Mouse (Mus musculus) mature B cell (primary cell): Measurements from ENCODE around the gene Lca5.

Experiments
- in situ Hi-C: fragments of 300-500 bp; cut with MboI; formaldehyde crosslinking; loops from 2 replicates; pipeline ENCODE4 v1.14.3; 2019

Gene Lca5

DNA sequence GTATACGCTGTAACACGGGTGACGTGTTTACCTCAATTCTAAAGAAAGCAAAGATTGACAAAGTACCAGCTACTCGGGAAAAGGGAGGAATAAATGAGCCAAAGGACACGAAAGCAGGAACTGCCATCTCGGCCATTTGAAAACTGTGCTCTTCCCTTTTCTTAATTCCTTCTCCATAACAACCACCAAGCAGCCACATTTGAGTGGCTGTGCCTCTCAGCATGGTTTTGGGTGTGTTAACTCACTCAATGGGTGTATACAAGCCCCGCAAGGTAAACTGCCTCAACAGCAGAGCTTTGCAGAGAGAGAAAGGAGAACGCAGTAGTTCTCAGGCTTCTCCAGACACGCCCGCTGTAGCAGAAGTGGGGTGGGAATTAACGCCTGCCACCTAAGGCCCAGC is 48.9 kb downstream of the Lca5 start:
- in situ Hi-C loops = loop anchor here (25.0 kb wide), 1 partner anchor 220 kb away; no protein-coding TSS in a partner anchor

DNA sequence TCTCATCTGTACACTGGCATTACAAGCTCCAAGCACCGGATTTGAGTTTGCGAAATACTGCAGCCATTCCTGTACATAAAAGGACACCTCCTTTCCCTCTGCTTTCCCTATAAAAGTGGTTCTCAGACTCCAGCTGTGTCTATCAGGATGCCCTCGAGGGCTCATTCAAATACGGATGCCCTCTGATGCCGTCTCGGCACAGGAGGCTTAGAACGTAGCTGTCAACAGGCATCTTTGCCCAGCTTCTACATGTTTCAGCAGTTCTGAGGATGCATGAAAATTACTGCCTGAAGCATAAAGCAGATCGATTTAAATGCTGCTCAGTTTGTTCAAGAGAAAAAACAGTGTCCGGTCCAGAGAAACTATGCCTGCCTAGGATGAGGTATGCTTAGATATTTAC is 51.4 kb downstream of the Lca5 start:
- in situ Hi-C loops = loop anchor here (25.0 kb wide), 1 partner anchor 223 kb away; no protein-coding TSS in a partner anchor

DNA sequence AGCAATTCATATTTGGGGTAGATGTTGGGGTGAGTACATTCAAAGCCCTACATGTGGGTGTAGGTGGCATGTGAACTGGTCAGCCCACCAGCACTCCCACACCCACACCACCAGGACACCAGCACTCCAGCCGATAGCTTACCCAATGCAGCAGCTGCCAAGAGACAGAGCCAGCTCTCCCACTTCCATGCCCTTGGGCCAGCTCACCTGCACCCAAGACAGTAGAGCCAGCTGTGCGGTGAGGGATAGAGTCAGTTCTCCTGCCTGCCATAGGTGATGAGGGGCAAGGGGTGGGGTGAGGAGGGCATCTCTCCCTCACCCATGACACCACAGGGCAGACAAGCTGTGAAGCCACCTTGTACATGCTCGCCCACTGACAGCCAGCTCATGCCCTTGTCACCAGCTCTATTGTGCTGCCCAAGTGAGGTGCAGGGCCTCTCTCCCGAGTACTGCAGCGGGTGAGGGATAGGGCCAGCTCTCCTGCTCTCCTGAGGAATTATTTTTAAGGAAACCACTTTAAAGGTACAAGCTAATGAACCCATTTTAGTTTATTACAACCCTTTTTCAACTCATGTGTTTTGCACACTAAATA is 54.6 kb downstream of the Lca5 start:
- in situ Hi-C loops = loop anchor here (25.0 kb wide), 1 partner anchor 226 kb away; no protein-coding TSS in a partner anchor

DNA sequence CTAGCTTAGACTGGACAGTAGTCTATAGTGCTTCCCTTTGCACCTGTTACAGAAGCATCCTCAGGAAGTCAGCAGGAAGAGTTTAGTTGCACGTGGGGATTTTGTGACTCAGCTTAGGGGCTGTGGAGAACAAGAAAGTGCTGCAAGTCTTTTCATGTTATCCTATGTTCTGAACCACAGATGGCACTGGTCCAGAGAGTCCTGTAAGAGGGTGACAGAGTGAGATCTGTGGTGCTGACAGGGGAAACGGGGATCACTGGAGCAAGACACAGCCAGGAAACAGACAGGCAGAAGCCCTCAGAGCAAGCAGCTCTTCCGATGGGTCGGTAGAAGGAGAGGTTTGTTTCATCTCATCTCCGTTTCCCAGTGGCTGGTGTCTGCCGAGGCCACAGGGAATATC is 55.6 kb downstream of the Lca5 start:
- in situ Hi-C loops = loop anchor here (25.0 kb wide), 1 partner anchor 227 kb away; no protein-coding TSS in a partner anchor

DNA sequence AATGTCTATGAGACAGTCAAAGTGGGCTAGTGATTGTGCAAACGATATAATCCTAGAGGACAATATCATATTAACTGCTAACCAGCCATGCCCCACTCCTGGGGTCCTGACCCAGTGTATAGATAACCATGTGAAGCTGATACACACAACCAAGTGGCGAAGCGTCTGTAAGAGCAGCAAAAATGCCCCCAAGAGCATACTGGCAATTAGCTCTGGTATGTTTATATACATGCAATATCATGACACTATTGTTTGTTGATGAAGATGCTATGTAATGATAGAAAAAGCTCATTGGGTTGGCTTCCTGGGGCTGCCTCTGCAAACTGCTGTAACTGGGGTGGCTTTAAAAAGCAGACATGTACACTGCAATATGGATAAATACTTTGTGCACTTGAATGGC is 57.7 kb downstream of the Lca5 start:
- in situ Hi-C loops = loop anchor here (25.0 kb wide), 1 partner anchor 229 kb away; no protein-coding TSS in a partner anchor

DNA sequence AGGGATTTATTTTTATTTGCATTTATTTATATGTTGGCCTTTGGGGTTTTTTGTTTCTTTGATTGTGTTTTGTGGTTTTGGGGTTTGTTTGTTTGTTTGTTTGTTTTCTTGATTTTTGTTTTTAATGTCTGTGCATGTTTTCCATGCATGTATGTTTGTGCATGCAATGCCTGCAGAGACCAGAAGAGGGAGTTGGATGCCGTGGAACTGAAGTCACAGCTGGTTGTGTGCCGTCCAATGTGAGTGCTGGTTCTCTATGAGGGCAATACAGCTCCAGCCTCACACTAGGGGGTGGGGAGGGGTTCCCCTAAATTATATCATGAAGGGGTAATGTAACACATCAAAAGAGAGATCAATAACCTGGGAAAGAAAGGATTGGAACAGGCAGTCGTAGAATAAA is 58.2 kb downstream of the Lca5 start:
- in situ Hi-C loops = loop anchor here (25.0 kb wide), 1 partner anchor 230 kb away; no protein-coding TSS in a partner anchor

DNA sequence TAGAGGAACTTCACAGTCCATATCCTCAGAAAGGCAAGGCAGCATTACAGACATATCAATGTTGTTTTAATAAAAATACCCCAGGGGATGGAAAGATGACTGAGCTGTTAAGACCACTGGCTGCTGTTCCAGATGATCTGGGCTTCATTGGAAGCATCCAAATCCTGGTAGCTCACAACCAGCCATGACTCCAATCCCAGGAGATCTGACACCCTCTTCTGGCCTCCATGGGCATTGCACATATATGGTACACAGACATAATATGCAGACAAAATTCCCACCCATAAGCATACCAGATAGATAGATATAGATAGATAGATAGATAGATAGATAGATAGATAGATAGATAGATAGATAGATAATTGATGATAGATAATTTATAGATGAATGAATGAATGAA is 59.6 kb downstream of the Lca5 start:
- in situ Hi-C loops = loop anchor here (25.0 kb wide), 1 partner anchor 231 kb away; no protein-coding TSS in a partner anchor

DNA sequence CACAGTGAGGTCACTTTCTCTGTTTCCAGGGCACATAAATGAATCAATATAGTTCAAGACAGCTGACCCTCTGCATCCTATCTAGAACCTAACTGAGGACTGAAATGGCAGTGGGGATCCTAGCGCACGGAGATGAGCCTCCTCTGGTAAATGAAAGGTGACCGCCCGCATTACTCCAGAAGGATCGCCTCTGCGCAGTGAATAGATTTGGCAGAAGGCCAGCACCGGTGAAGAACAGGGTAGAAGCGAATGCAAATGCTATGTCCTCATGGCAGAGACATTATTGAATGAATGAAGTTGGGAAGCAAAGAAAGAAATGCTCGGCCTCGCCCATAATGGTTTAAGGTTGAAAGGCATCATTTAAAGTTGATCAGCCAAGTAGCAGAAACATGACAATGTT is 61.3 kb downstream of the Lca5 start:
- in situ Hi-C loops = loop anchor here (25.0 kb wide), 1 partner anchor 233 kb away; no protein-coding TSS in a partner anchor

DNA sequence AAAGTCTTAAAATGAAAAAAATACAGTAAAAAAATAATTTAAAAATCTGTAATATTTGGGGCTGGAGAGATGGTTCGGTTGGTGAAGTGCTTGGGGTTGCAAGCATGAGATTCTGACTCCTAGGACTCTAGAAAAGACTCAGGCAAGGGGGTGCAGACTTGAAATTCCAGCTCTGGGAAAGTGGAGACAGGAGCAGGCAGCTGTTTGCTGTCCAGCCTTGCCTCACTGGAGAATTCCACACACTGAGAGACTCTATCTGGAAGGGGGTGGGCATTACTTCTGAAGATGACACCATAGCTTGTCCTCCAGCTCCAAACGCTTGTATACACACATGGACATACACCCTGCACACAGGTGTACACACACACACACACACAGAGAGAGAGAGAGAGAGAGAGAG is 63.8 kb downstream of the Lca5 start:
- in situ Hi-C loops = loop anchor here (25.0 kb wide), 1 partner anchor 235 kb away; no protein-coding TSS in a partner anchor

DNA sequence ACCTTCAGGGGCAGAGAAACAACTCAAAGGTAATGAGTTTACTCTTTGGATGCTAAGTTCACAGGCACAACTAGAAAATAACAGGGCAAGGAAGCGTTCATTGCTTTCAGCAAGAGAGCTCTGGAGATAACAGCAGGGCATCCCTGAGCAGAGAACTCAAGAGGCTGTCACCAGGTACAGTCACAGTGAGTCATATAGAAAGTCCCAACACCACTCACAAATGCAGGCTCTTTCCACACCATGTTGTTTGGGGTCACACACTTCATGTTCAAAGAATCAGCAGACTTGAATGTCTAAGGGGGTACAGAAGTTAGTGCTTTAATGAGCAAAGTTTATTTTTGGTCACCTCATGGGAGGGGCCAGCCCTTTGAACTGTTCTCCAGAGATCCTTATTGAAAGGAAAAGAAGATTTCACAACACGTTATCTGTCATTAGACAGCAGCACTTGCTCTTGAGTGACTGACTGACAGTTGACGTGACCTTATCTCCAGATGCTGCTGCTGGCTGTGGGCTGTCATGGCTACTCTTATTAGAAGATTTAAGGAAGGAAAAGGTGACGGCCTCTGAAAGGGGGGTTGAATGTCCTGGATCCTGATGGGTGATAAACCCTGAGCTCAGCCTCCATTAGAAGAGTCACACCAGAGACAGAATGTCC is 65.3 kb downstream of the Lca5 start:
- in situ Hi-C loops = loop anchor here (25.0 kb wide), 1 partner anchor 237 kb away; no protein-coding TSS in a partner anchor

DNA sequence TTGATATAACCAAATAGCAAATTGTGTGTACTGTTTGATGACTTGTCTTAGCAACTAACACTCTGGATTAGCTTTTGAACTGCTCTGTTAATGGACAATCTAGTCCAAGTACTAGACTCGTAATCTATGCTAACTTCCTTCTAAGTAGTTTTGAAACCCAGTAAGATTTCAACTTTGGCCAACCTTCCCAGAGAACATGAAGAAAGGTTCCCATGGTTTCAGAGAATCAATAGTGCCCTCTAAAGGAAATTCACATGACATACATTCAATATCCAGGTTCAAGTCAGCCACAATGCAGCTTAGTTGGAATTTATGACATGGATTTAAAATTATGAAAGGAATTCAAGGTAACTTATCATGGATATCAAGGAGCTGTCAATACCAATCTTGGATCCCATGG is 70.0 kb downstream of the Lca5 start:
- in situ Hi-C loops = no loop called here

DNA sequence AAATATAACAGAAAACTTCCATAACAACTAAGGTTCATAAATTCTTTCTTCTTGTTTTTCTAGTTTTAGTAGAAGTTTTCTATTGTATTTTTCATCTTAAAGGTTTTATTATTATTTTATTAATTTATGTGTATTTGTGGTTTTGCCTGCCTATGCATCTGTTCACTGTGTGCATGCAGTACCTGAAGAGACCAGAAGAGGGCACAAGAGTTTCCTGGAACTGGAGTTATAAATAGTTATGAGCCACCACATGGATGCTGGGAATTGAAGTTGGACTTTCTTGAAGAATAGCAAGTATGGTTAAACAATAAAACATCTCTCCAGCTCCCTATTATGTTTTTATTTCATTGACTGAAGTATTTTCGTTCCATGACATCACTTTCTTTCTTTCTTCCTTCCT is 72.7 kb downstream of the Lca5 start:
- in situ Hi-C loops = no loop called here

DNA sequence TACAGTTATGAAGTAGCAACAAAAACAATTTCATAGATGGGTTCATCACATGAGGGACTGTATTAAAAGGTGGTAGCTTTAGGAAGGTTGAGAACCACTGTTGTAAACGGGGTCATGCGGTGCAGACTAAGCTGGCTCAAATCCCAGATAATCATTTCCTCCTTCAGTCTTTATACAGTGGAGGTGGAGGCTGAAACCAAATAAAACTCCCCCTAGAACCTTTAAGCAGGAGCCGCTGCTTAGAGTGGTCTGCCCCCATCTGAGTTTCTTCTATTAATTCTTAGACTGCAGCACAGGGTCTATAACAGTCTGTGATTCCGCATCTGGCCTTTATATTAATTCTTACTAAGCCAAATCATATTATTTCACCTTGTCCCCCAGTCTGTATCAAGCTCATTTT is 85.1 kb downstream of the Lca5 start:
- in situ Hi-C loops = no loop called here

DNA sequence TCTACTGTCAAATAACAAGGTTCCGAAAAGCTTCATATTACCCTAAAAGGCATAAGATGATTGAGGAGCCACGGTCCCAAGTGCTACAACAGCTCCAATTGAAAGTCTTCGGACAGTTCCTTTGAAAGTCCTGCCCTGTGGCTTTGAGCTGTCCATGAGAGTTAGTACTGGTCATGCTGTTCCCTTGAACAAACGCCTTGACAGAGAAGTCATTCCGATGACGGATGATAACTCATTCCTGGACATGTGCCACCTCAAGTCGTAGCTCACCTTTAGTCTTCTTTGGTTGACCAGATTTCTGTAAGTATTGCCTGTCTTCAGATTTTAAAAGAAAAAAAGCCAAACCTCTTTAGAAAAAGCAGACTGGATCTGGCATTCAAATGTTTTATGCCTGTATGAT is 87.6 kb downstream of the Lca5 start:
- in situ Hi-C loops = no loop called here

DNA sequence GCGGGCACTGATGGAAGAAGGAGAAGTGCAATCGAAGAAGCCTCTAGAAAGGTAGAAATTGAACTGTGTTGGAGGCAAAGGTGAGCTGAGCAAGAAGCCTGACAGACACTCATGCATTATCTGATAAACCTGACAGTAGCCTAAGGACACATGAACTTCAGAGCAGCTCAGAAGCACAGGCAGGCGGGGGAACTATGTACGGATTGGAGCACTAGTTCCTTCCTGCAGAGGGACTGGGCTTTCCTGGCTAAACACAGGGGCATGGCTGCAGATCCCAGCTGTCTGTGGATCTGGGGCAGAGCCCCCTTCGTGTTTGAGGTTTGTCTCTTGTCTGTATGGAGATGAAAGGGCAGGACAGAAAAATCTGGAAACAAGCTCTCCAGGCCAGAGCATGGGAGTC is 89.8 kb downstream of the Lca5 start:
- in situ Hi-C loops = no loop called here

DNA sequence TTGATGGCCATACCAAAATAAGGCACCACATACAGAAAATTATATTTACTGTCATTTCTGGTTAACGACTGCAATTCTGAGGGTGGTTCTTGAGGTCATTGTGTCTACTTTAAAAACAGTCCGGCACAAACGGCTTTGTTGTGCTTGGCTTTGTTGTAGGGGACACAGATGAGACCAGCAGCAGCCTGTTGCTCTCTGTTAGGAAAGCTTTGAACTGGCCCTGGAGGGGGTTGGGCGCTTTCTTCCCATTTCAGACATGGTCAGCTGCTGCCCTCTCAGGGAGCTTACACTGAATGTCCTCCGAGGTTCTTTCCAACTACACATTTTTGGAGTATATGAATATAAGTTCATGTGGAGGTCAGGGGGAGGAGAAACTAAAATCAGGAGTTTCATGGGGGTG is 90.3 kb downstream of the Lca5 start:
- in situ Hi-C loops = no loop called here

DNA sequence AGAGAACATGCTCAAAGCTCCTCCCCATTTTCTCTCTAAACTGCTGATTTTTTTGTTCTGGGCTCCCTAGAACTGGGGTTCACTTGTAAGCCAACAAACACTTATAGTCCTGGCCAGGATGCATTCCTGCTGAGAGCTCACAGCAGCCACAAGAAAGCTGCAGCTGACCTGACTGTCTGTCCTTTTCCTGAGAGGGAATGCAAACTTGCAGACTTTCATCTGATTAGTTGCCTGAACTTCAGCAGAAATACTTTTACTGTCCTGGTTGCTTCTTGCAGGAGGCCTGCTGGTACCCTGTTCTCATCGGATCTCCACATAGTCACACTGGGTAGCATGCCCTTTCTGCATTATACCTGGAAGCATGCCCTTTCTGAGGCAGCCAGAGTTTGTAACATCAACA is 91.0 kb downstream of the Lca5 start:
- in situ Hi-C loops = no loop called here

DNA sequence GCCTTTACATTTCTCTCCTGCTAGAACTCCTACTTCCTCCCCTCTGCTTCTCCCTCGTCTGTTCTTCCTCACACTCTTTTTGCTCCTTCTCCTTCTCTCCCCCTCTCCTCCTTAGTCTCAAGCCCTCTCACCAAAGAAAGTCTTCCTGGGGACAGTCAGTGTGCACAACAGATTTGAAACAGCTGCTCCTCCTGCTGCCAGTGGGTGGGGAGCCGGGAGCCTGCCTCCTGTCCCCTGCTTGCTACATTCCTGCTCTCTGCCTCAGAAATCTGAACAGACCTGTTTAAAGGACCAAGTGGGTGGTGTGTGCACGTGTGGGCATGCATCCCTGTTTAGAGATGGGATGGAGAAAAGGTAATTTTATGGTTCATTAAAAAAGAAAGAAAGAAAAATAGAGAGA is 91.4 kb downstream of the Lca5 start:
- in situ Hi-C loops = no loop called here

DNA sequence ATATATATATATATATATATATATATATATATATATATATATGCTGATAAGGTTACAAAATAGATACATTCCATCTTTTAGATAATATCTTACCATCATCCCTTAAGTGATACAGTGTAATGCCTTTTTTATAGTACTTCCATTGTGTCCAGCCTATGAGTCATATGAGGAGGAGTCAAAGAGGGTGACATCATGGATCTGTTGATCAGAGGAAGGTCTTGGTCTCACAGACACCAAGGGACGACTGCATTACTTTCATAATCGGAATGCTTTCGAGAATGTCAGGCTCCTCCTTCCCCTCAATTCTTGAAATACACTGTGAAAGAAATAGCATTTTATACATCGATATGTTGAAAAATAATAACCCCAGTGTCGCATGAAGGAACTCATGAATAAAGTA is 93.4 kb downstream of the Lca5 start:
- in situ Hi-C loops = no loop called here

DNA sequence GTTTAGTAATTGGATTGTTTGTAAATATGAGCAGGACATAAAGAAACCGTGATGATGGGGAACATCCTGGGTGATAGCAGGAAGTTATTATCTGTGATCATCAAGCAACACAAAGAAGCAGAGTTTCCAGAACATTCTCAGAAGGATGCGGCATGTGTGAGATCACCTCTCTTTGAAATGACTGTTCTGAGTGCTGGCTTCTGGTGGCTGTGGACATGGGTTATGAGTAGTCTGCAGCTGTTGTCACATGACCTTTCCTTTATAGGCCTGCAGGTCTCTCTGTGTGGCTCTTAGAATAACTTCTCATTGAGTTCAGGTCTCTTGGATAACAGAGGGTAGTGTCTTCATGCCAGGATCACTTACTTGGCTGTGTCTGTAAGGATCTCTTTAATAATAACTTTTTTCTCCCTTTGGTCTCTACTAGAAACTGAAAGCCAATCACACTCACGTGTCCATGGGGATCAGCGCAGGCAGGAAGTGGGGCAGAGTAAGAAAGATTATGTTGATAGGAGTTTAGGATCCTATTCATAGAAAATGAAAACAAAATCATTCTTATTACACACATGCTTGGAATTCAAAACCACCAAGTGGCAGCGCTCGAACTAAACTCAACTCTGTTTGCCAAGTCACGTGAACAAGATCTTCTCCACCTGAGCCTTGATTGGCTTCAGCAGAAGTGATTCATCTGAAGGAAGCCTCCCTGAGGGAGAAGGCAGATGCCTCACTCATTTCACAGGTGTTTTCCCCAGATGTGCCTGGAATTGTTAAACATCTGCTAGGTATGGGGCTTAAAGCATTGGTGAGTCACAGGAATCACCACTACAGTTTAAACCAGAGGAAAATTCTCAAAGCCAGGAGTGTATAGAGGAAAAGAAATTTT is 98.2 kb downstream of the Lca5 start:
- in situ Hi-C loops = no loop called here
